Mouse (Mus musculus): ENCODE measurements at regions not wholly inside any gene's neighbourhood (a gene's known extent, or its start where the extent isn't known, plus 50 kb on each side); places are given as distances from the start of the nearest gene placed in this dataset.
"Not testable (repeated sequence)": the region's sequence is repeated elsewhere in the genome, so short reads cannot be mapped to it uniquely, and the experiment has no call there.

GRCm38 (mm10) chr1:110336303-110336702, 354.1 kb downstream of the Cdh7 start:
- not testable (repeated sequence) for H3K27me3 ChIP-seq (ENCODE audit: control insufficient read depth, insufficient read depth, low read length); H3K36me3 ChIP-seq (replicated peaks; ENCODE audit: control insufficient read depth, insufficient read depth); ATAC-seq (ENCODE audit: low FRiP score); H3K9ac ChIP-seq; H3K4me1 ChIP-seq (replicated peaks; ENCODE audit: control insufficient read depth, insufficient read depth, low read length); H3K9me3 ChIP-seq (ENCODE audit: control insufficient read depth, low read length); H3K27ac ChIP-seq; H3K4me3 ChIP-seq (replicated peaks; ENCODE audit: low read length); H3K4me2 ChIP-seq (replicated peaks)
- peak; percentile 21 for DNase-seq (ENCODE audit: low spot score)
- WGBS: 87% methylated on average over 11 of the region's 11 CpGs

All from hindbrain, embryonic 14.5 days (tissue).